Mouse (Mus musculus) forelimb bud, embryonic 11.5 days (tissue): ENCODE data around the gene Syn2.
"Not testable (repeated sequence)": the region's sequence is repeated elsewhere in the genome, so short reads cannot be mapped to it uniquely, and the experiment has no call there.

ENCODE experiments used
- DNase-seq: peaks from one replicate; pipeline ENCODE4 v3.0.0-alpha.2; 2012; ENCODE audit warnings: low read depth, low spot score

Syn2 gene

DNA sequence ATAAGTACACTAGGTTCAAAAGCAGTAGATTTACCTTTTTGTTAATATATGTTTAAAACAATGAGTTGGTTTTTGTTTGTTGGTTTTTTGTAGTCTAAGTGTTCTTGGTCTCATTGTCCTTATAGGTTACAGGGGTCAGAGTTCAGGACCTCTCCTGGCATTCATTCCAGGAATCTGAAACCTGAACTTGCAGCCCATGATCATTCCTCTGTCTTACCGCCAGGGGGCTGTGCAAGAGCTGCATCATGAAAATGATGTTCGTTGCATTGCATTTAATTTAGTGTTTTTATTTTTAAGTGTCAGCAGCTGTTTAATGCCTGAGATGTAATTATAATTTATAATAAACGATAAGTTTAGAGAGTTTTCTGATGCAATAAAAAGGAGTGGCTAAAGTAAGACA, 40.1 kb downstream of the Syn2 start:
- DNase-seq, result peak; percentile 7

DNA sequence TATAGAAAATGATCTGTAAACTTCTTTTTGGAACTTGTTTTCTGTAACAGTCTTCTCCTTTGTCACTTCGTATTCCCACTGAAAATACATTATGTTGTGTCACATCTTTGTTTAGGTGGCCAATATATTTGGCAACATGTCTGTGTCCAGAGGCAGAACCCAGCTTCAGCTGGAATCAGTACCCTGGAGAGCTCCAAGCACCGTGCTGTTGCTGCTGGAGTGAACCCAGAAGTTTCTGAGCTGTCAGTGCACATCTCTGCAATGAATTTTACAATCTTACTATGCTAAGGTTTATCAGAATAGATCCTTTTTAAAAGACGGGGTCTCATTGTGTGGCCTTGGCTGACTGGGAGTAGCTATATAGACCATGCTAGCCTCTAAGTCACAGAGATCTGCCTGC, 44.1 kb downstream of the Syn2 start:
- peak; percentile 71 for DNase-seq

DNA sequence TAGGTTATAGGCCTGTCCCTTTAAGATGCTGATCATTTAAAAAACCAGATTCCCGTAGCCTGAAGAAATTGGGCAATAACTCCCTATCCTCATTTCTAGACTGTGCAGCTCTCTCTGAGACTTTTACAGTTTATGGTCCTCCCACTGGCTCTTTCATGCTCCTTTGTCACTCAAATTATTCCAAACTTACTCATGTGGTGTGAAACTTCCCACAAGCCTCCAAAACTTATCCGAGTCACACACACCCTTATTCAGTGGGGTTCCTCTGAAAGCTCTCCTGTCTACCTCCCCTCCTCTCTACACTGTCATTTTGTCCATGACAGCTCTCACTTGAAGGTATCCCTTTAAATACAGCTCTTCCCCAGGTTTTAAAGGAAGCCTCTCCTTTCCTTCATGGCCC, 46.4 kb downstream of the Syn2 start:
- no peak for DNase-seq

DNA sequence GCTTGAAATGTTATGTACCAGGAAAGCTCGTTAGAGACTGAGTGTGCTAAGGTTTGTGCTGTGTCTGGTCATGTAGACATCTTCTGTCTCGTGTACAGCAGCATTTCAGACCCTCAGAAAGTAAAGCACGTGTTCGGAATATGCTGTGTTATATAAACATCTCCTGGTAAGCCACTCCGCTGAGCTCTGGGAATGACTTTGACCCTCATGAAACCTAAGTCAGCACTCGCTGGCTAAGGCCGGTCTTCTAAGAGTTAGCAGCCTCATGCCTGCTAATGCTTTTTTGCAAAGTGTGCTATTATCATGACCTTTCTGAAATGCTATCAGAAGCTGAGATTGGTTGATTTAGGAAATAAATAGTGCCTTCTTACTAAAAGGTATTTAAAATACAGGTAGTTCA, 56.4 kb downstream of the Syn2 start:
- no peak for DNase-seq

DNA sequence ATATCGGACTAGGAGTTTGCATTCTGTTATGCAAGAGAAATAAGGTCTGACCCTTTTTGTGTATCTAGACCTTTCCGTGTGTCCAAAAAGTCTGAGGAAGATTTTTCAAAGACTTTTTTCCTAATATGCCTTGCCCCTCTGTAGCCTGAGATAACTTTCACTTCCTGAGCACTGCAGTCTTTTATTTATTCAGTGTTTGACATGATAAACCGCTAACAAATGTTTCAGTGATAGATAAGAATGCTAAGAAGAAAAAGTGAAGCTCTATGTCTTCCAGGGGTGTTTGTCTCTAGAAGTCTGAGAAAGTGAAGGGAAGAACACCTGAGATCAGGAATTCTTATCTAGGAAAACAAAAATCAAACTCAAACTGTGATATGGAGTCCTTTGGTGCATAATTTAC, 66.1 kb downstream of the Syn2 start:
- no peak for DNase-seq

DNA sequence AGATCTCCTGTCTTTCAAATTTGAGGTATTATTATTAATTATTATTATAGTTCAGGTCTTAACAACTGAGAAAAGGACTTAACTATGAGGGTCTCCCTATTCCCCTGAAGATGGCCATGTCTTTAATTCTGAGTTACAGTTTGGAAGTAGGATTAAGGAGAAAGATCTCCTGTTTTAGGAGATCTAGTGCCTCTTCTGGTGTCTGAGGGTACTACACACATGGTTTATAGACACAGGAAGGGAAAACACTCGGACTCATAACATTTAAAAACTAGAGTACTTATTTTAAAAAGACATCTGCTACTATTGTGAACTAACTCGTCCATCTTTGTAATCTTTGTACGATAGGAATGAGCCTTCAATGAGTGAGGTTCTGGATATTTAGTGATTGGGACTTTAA, 68.3 kb downstream of the Syn2 start:
- DNase-seq, result no peak

DNA sequence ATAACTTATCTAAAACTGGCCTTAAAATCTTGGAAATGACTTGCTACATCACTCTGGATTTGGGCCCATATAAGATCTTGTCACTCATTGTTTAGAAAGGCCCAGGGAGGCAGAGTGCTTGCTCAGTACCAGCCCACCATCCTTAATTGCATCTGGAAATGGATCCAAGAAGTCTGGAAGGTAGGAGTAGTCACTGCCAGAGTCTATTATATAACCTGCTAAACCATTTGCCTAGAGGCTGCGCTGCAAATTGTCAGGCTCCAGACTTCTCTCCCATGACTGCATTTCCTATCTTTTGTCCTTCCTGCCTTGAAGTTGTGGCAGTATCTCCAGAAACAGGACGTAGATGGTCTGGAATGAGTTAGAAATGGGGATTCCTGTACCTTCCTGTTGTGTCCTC, 75.5 kb downstream of the Syn2 start:
- DNase-seq, result no peak

DNA sequence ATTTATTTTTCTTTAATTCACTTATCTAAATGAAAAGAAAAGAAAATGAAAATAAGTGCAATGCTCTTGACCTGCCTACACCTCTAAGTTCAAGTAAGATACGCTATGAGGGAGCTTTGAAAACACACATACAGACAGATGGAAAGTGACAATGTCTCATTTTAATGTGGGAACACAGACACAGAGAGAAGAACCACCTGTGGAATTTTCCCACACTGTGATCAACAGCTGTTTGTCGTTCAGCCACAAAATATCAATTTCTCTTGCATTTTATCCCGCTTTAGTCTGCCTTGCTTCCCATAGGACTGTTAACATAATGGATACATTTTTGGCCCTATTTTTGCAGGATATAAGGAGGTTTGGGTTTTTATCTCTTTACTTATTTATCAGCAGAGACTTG, 76.1 kb downstream of the Syn2 start:
- no peak for DNase-seq

DNA sequence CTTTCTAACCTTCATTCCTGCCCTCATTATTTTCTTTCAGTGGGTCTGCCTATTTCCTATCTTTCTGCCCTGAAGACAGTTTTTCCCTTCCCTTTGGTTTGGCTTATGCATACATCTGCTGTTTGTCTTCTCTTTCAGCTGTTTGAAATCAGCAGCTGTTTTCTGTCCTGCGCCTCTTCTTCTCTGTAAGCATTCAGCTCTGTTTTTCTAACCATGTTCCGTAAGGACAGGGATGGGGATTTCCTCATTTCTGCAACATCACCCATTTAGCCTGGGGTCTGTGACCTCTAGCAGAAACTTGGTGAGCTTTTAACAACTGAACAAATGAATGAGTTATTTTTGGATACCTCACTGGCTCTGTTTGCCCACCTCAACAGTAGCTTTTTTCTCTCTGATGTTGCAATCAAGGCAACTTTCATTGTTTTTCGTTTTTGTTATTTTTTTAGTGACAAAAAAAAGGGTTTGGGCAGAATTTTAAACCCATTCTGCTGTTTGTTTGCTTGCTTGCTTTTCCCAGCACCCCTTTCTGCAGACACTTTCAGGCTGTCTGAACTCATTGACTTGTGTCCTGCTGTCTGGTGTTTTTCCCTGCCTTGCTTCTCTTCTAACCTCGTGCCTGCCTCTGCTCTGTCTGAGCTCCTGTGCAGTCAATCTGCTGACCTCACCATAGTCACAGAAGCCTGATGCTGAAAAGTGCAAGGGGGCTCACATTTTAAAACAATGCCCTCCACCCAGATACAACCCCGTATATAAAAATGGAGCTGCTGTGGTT, 77.6 kb downstream of the Syn2 start:
- no peak for DNase-seq

DNA sequence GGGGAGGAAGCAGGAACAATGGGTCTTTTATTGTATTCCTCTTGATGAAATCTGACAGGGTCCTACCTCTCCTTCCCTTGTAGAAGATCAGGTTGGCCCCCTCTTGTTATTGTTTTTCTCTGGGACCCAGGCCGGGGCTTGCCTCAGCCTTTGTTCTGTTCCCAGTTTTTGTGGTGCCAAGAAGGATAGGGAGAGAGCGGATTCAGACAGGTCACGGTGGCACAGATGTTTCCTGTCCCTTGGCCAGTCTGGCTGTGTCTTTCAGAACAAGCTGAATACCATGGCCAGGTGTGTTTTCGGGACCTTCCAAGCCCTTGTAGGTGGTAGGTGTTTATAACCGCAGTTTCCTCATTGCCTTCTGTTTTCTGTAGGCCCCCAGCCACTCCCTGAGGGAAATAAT, 78.4 kb downstream of the Syn2 start:
- peak; percentile 12 for DNase-seq

DNA sequence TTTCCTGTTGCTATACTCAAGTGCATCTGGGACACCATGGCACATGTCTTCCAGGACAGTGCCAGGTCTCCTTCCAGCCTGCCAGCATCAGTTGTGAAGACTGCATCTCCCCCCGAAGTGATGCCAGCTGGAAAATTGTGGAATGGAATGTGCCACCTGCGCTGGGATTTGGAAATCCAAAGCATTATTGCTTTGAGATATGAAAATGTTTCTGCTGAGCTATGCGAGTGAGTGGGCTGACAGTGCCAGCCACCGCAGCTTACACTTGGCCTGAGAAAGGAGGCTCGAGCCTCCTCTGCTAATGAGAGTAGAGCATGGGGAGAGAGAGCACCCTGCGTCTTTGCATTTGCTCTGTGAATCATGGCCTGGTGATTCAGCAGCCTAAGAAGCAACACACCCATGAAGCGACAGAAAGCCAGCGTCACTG, 86.5 kb downstream of the Syn2 start:
- DNase-seq, result no peak

DNA sequence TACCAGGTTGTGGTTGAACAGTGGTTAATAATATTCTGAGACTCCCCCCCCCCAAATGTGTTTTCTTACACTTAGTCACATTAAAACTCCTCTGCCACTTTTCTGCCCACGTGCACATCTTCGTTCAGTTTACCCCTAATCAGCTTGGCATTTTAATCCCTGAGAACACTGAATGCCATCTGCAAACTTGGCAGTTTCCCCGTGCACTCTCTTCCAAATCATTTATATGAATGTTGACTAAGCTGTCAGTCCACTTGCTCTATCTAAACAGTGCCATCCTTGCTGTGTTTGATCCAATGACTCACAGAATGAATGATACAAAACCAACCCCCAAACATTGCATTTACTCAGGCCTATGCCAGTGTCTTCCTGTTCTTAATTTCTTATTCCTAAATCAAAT, 90.8 kb downstream of the Syn2 start:
- DNase-seq, result no peak

DNA sequence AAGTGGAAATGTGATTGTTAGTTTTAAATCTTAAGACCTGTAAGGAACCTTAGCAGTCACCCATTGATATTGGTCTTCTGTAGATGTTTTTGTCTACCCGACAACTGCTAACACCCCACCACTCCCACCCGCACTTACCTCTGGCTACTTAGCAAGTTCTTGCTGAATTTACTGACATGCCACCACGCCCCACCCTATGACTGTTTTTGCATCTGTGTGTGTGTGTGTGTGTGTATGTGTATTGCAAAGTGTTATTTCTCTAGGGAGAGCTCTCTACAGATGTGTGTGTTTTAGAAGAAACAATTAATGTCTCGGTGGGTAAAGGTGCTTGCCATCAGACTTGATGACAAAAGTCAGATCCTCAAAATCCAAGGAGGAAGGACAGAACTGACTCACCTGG, 92.3 kb downstream of the Syn2 start, which contains the start of gene Gm17482:
Gene Gm17482 (plus strand): TSS at position 301 of the 400 bp plus-strand sequence.
- DNase-seq, result no peak

DNA sequence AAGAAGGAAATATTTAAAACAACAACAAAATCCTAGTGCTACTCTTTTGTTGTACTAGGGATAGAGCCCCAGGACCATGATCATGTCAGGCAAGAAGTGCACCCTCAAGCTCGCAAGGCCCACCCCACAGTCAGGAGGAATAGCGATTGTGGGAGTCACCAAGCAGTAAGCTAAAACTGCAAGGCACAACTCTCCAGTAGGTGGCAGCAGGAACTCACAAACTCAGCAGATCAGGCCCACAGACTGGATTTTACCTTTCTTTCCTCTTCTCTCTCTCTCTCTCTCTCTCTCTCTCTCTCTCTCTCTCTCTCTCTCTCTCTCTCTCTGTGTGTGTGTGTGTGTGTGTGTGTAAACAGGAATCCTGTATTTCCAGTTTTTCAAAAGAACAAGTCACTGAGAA, 92.8 kb downstream of the Syn2 start:
- peak; percentile 83 for DNase-seq

DNA sequence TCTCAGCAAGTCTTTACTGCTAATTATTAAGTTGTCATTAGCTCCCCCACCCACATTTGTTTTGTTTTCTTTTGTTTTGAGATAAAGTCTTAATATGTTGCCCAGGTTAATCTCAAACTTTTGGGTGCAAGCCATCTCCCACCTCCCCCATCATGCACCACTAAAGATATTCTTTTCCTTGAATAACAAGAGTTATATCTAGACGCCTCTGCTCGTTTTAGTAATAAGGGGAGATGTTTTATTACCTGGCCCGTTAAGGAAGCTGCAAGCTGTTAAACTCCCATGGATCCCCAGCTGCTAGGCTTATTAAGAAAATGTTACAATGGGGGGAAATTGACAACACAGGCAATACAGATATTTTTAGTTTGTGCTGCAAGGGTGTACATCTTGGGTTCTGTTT, 95.9 kb downstream of the Syn2 start:
- DNase-seq, result no peak

DNA sequence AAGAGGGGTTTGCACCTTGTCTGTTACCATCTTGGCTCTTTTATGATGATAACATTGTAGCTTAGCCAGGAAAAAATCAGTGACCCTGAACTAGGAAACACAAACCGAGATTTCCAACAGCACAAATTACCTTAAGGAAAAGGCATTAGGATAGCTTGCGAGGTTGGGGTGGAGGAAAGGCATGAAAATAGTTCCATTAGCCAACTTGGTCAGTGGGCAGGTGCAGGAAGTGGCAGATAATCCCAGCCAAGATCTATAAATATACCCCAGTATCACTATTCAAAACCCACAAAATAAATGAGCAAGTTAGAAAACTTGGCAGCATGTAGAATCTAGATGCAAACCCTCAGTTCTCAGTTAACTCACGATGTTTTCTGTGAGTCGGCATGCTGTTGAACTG, 97.1 kb downstream of the Syn2 start:
- DNase-seq, result no peak

DNA sequence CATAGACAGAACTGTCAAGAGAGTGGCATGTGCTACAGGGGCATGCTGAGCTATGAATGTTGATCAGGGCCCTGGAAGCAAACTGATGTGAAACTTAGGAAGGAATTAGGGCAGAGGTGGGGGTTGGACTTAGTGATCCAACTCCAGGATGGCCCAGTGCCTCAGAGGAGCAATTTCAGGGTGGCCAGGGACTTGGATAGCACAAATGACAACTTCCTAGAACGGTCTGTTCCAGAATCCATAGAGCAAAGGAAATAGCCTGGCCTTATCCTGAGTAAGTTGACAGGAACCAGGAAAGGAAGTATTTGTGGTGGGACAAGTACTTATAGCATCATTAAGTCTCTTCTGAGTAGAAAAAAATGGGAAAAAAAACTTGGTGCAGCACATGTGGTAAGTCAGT, 97.9 kb downstream of the Syn2 start:
- no peak for DNase-seq

DNA sequence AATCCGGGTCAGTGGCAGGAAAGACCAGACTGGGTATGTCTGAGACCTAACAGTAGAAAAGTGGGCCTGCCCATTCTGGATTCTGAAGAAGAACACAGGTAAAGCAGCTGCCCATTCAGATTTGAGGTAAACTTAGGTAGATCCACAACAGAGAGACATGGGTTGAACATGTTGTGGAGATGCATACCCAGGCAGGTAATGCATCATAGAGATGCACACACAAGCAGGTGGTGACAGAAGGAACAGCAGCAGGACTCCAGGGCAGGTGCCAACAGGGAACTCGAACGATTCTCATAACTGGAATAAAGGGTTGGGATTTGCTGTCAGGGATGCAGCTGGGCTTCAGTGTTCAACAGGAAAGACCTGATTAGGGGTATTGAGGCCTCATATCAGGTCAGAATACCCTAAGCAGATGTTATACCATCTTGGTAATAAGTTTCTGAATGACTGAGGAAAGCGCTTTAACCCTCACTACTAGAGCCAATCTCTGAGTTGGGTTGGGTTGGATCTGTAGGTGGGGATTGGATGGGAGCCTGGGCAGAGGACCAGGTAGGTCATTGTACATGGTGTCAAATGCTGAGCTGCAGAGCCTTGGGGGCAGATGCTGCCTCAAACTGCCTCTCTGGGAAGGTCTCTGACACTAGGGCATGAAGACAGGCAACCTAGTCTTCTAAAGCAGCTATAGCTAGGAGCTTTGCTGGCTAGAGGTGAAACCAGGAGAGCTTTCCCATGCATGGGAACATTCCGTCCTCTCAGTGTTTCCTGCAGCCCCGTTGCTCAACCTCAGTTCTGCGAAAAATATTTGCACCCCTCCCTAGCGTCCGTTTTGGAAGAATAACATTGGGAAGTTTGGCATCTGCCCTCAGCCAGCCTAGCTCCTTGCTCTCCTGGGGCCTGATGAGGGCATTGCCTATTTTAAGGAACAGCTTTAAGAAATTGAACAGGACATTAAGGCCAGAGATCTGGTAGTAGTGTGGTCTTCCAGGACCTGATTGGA, 103.6 kb downstream of the Syn2 start:
- DNase-seq, result no peak

DNA sequence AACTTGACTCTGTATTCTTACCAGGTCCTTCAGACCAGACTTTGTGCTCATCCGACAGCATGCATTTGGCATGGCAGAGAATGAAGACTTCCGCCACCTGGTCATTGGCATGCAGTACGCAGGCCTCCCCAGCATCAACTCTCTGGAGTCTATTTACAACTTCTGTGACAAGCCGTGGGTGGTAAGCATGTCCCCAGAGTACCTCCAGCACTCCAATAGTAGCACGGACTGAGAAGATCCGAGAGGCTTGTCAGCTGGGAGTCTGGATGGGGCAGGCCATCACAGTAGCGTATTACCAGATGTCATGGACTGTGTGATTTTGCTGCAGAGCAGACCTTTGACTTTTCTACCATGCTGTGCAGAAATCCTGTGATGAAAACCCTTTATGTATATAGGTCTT, 104.6 kb downstream of the Syn2 start:
- DNase-seq, result no peak

DNA sequence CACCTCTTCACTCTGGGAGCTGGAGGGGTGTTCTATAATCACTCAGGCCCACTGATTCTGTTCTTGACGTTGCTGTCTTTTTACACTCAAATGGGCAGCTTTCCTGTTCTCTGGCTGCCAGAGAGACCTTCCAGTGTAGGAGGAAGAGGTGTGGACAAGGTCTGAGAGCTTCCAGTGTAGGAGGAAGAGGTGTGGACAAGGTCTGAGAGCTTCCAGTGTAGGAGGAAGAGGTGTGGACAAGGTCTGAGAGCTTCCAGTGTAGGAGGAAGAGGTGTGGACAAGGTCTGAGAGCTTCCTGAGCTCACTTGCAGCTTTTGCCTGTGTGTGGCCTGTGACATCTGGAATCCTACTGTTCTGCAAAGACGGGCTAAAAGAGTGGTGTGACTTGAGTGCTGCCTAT, 105.7 kb downstream of the Syn2 start:
- not testable (repeated sequence) for DNase-seq

DNA sequence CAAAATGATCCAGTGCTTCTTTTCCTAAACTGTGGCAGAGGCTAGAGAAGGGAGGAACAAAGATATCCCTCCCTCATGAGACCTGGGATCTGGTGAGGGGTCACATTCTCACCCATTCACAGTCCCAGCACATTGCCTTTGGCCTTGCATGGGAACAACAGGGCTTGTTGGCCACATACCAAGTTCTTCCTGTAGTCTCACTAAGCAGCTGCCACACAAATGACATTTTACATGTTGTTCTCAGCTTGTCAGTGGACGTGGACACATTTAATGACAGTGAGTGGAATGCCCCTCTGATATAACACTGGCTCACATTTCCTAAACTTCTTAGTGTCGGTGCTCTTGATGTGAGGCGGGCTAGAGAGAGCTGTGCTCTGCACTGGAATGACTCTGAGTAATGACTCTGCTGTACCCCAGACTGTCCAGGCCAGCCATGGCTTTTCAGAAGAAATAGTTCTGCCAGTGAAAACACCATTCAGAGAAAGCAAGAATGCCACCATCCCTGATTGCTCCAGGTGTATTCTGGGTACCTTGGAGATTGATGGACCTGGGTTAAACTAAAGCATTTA, 106.5 kb downstream of the Syn2 start:
- DNase-seq, result no peak

DNA sequence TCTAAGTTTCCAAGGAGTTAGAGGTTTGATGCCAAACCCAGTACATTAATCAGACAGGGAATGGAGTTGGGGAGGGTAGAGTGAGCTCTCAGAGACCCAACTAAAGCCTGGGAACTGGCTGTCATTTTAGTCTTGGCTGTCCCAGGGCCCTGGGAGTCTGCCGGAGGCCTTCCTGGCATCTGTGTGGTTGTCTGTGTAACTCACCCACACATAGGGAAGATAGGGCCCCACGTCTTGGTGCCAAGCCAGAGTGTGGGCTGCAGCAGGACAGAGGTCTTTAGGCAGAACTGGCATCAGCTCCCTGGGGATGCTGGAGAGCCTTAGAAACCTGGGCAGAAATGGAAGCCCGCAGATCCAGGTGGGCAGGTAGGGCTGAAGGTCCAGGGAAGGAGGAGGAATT, 107.2 kb downstream of the Syn2 start:
- no peak for DNase-seq
